Mouse (Mus musculus) urinary bladder, postnatal 14 days (tissue): ENCODE measurements around the gene Ccdc137.

Experiments used
- DNase-seq: peaks from one replicate; pipeline ENCODE4 v3.0.0; 2021; ENCODE audit warnings: low spot score

Ccdc137 gene

DNA sequence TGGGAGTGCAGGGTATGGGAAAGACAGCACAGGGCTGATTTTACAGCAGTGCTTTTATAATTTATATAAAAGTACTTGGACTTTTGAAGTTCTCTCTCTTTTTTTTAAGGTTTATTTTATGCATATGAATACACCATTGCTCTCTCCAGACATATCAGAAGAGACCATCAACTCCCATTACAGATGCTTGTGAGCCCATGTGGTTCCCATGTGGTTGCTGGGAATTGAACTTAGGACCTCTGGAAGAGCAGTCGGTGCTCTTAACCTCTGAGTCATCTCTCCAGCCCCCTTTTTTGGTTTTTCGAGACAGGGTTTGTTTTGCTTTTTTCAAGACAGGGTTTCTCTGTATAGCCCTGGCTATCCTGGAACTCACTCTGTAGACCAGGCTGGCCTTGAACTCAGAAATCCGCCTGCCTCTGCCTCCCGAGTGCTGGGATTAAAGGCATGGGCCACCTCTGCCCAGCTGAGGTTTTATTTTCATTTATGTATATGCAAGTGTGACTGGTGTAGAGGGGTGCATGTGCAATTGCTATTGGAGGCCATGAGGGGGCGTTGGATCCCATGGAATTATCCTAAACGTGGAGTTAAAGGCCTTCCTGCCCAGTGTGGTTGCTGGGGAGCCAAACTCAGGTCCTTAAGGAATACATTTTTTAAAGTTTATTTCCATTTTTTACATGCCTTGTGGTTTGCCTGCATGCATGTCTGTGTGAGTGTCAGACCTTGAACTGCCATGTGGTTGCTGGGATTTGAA, 1.1 kb downstream of the Ccdc137 start:
- no peak for DNase-seq

GRCm38 (mm10) chr11:120463536-120463935, 5.6 kb downstream of the Ccdc137 start:
- DNase-seq: no peak

DNA sequence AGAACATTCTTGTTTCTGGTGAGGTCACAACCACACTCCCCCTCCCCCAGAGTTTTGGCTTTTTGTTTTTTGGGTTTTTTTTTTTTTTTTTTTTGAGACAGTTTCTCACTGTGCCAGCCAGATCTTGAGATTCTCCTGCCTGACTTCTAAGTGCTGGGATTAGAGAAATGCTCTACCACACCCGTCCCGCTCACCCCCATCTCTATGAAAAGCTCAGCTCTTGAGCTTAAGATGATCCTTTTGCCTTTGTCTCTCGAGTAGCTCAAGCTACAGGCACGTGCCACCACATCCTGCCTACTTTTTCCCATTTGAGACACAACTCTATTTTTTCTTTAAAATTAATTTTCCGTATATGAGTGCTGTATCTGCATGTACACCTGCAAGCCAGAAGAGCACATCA, 6.5 kb downstream of the Ccdc137 start:
- no peak for DNase-seq

DNA sequence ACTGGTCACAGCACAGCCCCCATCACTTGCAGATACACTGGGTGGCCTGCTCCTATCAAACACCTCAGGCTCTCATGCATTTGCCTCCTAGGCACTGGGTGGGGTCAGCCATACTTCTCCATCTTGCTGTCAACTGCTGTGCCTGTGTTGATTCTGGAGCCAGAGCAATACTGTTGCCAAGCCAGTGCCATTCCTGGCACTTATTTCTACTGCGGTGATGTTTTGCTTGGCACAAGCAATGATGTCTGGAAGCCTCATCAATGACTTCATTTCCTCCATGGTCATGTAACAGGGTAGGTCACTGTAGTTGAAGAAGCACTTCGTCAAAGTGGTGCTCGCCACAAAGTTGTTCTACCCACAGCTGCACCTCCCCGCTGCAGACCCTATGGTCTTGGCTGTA, 7.6 kb downstream of the Ccdc137 start:
- no peak for DNase-seq

- DNase-seq: peak; percentile 94
Observed at GRCm38 (mm10) chr11:120467051-120467735, 9.3 kb downstream of the Ccdc137 start, which contains the start of gene Arl16. Gene Arl16, minus strand, starts transcription at chr11:120467607.

GRCm38 (mm10) chr11:120467736-120468092, 9.8 kb downstream of the Ccdc137 start:
- no peak for DNase-seq

- no peak for DNase-seq
Observed at GRCm38 (mm10) chr11:120472052-120472451, 14.1 kb downstream of the Ccdc137 start.

- no peak for DNase-seq
Observed at GRCm38 (mm10) chr11:120483448-120483934, 25.6 kb downstream of the Ccdc137 start.

GRCm38 (mm10) chr11:120484265-120484981, 26.5 kb downstream of the Ccdc137 start, which contains the start of gene Mrpl12:
Gene Mrpl12, plus strand, starts transcription at chr11:120484613.
- peak; percentile 88 for DNase-seq

DNA sequence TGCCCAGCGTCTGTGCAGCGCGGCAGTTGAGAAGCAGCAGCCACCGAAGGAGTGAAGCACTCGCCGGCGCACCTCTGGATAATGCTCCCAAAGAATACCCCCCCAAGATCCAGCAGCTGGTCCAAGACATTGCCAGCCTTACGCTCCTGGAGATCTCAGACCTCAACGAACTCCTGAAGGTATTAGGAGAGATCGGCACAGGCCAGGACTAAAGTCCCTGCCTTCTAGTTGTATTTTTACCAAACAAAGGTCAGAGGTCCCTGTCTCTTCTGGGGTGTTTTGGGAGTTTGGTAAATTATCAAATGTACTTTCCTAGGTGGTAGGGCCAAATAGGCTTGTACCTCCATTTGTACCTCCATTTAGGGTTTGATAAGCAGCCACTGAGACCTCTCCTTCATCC, 27.3 kb downstream of the Ccdc137 start:
- DNase-seq: no peak

DNA sequence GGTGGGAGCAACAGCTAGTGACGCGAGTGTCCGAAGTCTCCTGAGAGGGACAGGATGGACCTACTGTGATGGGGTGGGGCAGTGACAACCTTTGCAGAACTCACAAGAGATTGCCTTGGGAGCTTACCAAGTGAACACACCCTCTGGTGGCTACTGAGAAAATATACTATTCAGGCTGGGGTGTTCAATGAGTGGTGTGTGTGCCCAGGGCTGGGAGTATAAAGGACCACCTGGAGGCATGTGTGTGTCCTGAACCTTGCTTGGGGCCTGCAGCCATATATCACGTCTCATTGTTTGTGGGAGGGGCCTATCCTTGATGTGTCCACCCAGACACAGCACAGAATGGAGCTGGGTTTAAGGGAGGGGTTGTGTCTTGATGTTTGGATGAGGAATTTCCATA, 30.6 kb downstream of the Ccdc137 start:
- DNase-seq: no peak

GRCm38 (mm10) chr11:120489054-120489761, 31.3 kb downstream of the Ccdc137 start:
- peak; percentile 71 for DNase-seq

DNA sequence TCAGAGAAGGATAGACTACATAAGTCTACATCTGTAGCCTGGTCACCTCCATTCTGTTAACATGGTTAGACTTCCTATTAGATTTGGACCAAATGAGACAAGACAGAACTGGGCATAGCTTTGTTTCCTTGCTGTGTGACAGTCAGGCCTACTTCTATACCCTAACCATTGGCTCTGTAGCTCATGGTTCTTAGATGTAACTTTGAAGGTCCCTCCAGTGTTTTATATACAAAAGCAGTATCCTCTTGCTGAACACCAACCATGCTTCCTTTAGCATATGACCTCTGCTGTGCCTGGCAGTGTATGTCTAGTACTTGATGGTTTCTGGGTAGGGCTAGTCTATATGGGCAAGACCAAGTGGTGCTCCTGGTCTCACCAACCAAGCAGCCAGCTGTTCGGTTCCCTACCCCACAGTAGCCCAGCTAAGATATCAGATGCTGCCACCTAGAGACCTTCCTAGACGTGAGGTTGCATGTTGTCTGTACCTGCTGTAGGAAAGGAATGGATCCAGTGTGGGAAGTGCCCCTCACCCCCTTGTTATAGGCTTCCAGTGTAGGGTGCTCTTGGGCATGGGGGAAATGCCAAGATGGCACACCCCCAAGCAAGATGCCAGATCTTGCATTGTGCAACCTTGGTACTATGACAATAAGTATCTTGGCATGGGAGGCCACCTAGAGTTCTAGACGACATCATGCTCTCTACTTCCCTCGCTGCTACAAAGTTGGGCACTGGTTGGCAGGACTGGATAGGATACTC, 32.6 kb downstream of the Ccdc137 start:
- no peak for DNase-seq

GRCm38 (mm10) chr11:120491317-120492023, 33.6 kb downstream of the Ccdc137 start, which contains the start of gene Slc25a10:
Gene Slc25a10, plus strand, starts transcription at chr11:120491840.
- peak; percentile 91 for DNase-seq

GRCm38 (mm10) chr11:120492024-120492877, 34.3 kb downstream of the Ccdc137 start:
- DNase-seq: peak; percentile 52

- DNase-seq: no peak
Observed at GRCm38 (mm10) chr11:120492878-120493203, 34.9 kb downstream of the Ccdc137 start.

DNA sequence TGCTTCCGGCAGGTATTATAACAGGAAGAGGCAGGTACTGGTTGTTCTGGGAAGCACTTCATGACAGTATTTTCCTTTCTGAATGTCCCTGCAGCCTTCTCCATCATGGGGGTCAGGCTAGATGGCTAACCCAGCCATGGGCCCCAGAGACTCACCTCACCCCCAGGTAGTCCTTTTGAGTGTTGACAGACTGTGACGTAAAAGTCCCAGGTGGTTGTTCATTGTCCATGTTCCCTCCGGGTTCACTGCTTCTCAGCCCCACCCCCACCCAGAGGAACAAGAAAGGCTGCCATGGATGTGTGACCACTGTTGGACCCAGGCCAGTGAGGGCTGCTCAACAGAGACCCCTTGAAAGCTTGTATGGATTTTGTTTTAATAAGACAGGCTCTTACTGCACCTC, 35.4 kb downstream of the Ccdc137 start:
- no peak for DNase-seq

- DNase-seq: no peak
Observed at GRCm38 (mm10) chr11:120493911-120494310, 36.0 kb downstream of the Ccdc137 start.

- no peak for DNase-seq
Observed at GRCm38 (mm10) chr11:120497436-120497835, 39.5 kb downstream of the Ccdc137 start.

DNA sequence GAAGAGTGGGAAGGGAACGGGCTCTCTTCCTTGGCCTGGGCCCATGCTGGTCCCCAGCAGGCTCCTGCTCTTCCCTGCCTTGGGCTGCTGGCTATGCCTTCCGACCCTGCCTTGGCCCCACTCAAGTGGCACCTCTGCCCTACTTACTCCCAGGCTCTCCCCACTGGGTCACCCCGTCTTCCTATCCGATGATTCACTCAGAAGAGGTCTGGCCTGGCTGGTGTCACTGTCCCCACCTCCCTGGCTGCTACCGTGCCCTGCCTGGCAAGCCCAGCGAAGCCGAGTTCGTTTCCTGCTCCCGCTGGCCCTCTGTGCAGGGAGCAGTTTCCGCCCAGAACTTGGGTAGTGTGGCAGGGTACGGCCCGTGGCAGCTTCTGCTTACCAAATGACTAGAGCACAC, 40.3 kb downstream of the Ccdc137 start:
- peak; percentile 50 for DNase-seq
